Mouse (Mus musculus) spleen, embryonic (tissue): Measurements from ENCODE around the gene Fblim1.

ENCODE experiments used
- CTCF ChIA-PET: fragments of 350-600 bp; sonication (Branson Sonifier 250); formaldehyde crosslinking; loops from one replicate; lab custom pipeline; 2022; lab: Charles Lee

Fblim1 gene

DNA sequence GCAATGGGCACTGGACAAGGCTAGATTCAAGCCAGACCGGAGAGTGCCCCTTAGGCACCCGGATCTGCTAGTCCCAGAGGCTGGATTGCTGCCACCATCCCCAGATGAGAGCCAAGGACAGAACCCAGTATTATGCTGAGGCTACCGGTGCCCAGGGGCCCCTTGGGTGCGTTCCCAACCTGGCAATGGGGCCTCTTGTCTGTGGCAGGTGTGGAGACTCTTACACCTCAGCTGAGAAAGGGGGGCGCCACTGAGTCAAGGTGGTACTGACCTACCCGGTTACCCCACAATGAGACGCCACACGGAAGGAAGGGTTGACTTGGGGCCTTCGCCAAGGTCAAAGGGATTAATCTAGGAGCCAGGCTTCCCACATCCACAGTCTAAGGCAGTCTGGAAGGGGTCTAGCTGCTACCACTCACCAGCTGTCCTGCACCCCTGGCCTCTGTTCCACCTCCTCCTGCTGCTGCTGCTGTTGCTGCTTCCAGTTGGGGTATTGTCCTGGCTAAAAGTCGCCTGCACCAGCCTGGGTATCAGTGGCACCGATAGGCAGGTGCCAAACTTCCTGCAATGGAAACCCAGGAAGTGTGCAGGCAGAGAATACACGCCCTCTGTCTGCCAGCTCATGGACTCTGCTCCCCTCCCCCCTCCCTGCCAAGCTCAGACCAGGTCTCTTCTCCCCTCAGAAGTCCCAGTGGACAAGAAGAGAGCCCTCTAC lies 4.6 kb downstream of the Fblim1 start:
- CTCF ChIA-PET, result interaction anchor here (0.5 kb wide), 1 partner anchor 234 kb away, joined by 3 read pairs; no protein-coding TSS in a partner anchor

DNA sequence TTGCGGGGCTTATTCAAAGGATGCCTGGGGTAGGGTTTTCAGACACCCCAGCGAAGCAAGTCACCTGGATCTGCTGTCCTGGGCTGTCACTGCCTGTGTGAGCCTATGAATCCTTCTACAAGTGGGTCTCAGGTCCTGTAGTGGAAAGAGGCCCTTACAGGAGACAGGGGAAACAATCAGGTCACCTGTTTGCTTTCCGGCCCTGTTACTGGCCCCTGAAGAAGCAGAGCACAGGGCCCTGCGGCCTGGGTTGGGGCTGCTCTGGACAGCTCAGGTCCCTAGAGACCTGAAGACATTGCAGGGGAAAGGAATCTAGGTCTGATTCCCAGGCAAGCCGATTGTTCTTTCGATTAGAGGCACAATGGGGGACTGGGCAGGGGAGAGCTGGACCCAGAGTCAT lies 5.5 kb downstream of the Fblim1 start:
- CTCF ChIA-PET, result interaction anchor here (0.6 kb wide), 1 partner anchor 812 kb away, joined by 4 read pairs; no protein-coding TSS in a partner anchor

DNA sequence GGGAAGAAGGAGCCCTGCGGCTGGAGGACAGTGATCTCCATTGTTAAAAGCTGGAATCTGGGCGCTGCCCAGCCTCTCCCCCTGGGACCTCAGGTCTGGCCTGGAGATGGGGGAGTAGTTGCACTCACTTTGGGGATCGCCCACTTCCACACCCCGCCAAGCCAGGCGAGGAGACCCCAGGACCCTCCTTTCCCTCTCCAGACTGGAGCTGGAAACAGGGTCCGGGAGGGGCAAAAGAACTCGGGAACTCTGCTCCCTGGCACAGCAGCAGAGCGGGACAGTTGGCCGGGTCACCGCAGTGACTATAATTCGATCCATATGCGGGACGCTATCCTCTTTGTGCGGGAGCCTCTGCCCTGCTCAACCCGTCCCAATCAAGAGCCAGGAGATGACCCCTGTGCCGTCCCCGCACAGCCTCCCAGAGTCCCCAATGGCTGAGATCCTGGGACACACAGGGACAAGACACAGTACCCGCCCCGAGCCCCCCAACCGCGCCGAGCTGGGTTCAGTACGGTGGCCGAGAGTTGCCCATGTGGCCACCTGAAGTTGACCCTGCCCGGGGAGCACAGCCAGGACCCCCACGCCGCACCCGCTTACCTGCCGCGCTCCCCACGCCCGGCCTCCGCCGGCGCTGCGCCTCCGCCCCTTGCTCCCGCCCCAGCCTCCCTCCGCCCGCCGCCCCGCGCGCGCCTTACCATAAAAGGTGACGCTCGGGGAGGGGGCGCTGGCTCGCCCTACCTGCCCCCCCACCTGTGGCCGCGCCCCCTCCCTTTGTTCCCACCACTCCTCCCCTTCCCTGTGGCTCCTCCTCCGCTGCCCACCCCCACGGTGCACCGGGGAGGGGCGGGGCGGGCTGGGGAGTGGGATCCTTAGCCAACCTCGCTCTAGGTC lies 6.4 kb downstream of the Fblim1 start:
- CTCF ChIA-PET, result no interaction called here

DNA sequence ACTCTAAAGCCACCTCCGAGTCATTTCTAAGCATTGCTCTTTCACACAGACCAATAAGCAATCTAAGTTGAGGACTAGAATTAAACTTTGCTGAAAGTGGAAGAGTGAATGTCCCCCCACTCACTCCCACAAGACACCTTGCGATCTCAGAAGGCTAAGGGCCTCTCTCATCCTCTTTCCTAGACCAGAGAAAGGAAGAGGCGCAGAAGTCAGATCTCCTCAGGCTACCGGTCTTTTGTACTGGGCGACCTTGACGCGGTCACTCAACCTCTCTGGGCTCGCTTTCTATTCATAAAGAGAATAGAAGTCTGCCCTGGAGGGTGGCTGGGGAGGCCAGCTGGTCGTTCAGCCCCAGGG lies 7.0 kb downstream of the Fblim1 start:
- CTCF ChIA-PET, result no interaction called here

GRCm38 (mm10) chr4:141598199-141598893 lies 7.5 kb downstream of the Fblim1 start:
- CTCF ChIA-PET, result interaction anchor here (0.5 kb wide), 1 partner anchor 9 kb away, joined by 3 read pairs; no protein-coding TSS in a partner anchor

DNA sequence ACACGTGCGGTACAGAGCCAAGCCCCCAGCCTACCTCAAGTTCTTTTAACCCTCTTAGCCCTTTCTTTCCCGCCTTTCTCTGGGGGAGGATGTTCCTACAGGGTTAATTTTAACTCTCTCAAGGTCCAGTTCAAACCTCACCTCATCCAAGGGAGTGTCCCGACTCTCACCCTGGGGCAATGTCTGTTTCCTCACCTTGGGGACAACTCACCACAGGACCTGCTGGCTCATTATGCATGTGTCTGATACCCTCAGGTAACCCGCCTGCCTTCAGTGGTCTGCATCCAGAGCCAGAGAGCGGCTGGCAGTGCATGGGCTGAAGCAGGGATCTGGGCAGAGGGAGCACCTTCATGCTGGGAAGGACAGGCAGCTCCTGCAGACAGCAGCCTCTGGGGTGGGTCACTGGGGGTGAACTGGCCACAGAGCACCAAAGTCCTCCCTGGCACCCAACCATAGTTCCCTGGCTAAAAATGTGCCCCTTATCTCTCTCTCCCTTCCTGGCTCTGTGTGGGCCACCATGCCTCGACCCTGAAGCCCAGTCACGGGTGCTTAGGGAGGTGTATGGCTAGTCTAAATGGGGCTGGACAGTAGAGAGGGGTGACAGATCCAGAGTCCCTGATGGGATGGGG lies 9.1 kb downstream of the Fblim1 start:
- CTCF ChIA-PET, result no interaction called here

DNA sequence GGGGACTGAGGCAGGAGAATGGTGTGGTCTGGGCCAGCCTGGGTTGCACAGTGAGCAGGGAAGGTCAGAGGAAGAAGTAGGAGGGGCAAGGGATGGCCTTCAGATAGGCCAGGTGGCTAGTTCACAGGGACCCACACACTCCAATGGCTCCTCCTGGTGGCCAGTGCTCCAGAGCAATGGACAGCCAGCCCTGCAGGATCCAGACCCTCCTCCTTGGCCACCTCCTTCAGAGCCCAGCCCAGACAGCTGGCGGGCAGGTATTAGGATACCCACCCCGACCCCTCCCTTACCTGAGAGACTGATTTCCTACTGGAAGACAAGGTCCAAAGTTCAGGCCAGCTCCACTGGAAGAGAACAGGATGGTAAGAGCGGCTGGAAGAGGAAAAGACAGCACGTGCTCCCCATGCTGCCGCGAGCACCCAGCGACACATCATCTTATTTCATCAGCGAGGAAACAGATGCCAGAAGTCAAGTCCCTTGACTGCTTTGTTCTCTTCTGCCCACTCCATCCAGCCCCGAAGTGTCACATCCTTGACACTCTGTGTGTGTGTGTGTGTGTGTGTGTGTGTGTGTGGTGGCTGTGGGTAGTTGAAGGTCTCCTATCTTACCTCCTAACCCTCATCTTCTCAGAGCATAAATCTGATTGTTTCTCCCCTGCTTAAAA lies 10.2 kb downstream of the Fblim1 start:
- CTCF ChIA-PET, result no interaction called here

DNA sequence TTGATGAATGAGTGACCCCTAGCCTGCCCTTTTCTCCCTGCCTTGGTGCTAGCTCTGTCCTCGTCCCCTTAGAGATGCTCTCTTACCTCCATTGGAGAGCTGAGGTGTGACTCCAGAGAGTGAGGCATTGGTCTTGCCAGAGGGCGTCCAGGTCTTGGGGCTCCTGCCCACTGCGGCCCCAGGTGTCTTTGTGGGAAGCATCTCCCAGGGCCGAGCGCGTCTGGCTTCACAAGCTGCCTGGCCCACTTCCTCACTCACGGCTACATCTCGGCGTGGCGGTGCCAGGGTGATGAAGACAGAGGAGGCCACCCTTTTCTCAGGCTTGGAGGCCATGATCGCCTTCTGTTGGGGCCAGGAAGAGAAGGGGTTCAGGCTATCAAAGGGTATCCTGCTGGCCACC lies 10.8 kb downstream of the Fblim1 start:
- CTCF ChIA-PET, result no interaction called here

DNA sequence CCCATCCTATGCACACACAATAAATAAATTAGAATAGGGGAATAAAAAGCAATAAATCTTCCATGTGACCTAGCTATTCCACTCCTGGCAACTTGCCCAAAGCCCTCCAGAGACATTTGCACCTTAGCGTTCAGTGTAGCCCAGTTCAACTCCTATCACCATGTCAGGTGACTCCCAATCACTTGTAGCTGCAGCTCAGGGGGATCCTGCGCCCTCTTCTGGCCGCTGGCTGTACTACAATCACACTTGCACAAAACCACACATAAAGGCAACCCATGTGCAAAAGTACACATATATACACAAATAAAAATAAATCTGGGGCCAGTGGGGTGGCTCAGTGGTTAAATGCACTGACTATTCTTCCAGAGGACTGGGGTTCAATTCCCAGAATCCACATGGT lies 14.3 kb downstream of the Fblim1 start:
- CTCF ChIA-PET, result interaction anchor here (0.9 kb wide), 1 partner anchor 66 kb away, joined by 4 read pairs; no protein-coding TSS in a partner anchor

DNA sequence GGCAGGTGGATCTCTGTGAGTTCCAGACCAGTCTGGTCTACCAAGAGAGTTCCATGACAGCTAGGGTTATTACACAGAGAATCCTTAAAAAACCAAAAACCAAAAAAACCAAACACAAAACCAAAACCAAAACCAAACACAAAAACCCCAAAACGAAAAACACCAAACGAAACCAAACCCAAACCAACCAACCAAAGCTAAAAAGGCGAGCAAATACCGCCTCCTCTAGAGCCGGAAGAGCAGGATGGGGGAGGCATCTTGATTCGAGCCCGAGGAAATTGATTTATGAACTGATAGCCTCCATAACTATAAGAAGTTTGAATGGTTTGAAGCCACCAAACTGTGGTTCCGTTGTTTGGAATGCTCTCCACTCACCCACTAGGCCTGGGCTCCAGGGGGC lies 22.0 kb downstream of the Fblim1 start:
- CTCF ChIA-PET, result interaction anchor here (0.6 to 1.2 kb wide), 3 partner anchors 11 to 175 kb away, joined by 3 read pairs; no protein-coding TSS in a partner anchor

DNA sequence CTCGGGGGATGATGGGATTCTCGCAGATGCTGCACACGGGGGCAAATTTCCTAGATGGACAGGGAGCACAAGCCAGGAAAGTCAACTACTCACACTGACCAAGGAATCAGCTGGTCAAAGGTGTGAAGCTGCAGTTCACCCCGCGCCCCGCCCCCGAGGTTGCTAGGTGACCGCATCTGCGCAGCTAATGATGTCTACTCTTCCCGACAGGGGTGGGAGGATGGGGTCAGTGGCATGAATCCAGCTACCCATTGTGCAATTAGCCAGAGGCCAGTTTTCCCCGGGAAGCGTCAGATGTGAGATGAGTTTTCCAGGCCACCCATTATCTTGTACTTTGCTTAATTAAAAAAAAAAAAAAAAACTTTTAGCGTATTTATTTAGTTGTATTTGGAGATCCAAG lies 24.8 kb downstream of the Fblim1 start:
- CTCF ChIA-PET, result interaction anchor here (0.7 kb wide), 1 partner anchor 105 kb away, joined by 3 read pairs; no protein-coding TSS in a partner anchor

DNA sequence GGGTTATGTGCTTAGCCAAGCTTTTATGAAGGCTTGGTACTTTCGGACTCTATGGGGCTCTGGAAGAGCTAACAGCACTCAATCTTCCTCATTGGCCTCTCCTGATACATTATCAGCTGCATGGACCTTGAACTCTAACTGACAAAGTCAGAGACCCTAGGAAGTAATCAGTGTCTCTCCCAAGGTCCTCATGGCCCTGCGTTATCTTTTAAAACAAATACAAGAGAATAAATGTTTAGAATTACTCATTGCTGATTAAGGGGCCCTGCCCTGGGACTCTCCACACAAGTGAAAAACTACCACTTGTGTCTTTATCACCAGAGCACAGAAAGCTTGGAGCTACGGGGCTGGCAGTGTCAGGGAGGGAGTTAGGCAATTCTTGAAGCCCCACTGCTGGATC lies 27.1 kb downstream of the Fblim1 start:
- CTCF ChIA-PET, result no interaction called here

DNA sequence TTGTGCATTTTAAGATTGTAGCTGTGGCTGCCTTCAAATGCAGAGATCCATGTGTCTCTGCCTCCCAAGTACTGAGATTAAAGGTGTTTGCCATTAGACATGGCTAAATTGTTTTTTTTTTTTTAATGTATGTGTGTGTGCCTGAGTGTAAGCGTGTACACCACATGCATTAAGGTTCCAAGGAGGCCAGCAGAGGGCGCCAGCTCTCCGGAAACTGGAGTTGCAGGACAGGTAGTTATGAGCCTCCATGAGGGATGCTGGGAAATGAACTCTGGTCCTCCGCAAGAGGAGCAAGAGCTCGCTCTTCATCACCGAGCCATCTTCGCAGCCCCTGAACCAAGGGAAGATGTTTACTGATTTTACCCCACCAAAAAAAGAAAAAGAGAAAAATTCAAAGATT lies 29.0 kb downstream of the Fblim1 start:
- CTCF ChIA-PET, result interaction anchor here (0.5 to 0.7 kb wide), 2 partner anchors 85 to 125 kb away, joined by 3 read pairs; no protein-coding TSS in a partner anchor

GRCm38 (mm10) chr4:141576404-141576803 lies 29.5 kb downstream of the Fblim1 start:
- CTCF ChIA-PET, result interaction anchor here (0.5 to 0.6 kb wide), 2 partner anchors 125 to 151 kb away, joined by 3 to 4 read pairs; no protein-coding TSS in a partner anchor

GRCm38 (mm10) chr4:141574789-141575702 lies 30.9 kb downstream of the Fblim1 start:
- CTCF ChIA-PET, result interaction anchor here (1.3 to 3.2 kb wide), 2 partner anchors 144 to 170 kb away, joined by 6 to 13 read pairs; no protein-coding TSS in a partner anchor

GRCm38 (mm10) chr4:141573359-141573966 lies 32.4 kb downstream of the Fblim1 start:
- CTCF ChIA-PET, result interaction anchor here (0.6 to 3.2 kb wide), 4 partner anchors 148 to 216 kb away, joined by 3 to 13 read pairs (median 3); no protein-coding TSS in a partner anchor

DNA sequence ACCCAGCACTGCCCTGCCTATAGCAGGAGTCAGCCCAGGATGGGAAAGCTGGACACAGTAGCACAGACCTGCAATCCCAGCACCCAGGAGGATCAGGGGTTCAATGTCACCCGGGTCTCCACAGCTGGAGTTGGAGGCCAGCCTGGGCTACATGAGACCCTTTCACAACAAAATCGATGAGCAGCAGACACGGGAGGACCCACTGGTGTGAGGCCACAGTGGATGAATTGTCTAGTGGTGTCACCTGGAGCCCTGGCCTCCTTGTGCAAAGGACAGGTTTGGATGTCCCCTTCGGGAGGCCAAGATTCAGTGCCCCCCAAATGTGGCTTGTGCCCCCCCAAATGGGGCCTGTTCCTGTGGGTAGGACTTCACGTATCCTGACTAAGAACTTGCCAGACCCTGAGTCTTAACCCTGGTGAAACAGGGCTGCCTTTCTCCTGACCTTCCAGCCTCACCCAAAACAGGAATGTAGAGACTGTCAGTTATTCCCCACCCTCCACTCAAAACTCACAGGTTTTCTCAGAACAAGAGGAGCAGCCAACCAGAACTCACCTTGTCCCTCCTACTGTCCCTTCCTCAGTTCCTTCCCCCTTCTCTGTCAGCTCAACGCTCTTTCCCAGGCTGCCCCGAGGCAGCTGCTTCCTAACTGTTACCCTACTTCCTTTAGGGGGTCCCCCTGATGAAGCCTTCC lies 33.1 kb downstream of the Fblim1 start:
- CTCF ChIA-PET, result interaction anchor here (0.6 to 3.2 kb wide), 4 partner anchors 12 to 182 kb away, joined by 3 to 13 read pairs (median 3); no protein-coding TSS in a partner anchor

GRCm38 (mm10) chr4:141571934-141572333 lies 34.0 kb downstream of the Fblim1 start:
- CTCF ChIA-PET, result interaction anchor here (0.6 to 1.1 kb wide), 5 partner anchors 12 to 347 kb away, joined by 3 to 8 read pairs (median 3); partner anchors contain the start of gene Clcnka
